Mouse (Mus musculus) liver, embryonic 14.5 days (tissue): ENCODE measurements around the gene Sbk1.

ENCODE experiments used
- CTCF ChIP-seq: IDR thresholded peaks from 2 replicates; pipeline ENCODE4 v1.5.1; 2016; ENCODE audit warnings: antibody characterized with exemption, low read depth, control low read depth
- EP300 ChIP-seq: IDR thresholded peaks from 2 replicates; pipeline ENCODE4 v1.6.1; 2016; ENCODE audit warnings: antibody characterized with exemption, low read depth

DNA sequence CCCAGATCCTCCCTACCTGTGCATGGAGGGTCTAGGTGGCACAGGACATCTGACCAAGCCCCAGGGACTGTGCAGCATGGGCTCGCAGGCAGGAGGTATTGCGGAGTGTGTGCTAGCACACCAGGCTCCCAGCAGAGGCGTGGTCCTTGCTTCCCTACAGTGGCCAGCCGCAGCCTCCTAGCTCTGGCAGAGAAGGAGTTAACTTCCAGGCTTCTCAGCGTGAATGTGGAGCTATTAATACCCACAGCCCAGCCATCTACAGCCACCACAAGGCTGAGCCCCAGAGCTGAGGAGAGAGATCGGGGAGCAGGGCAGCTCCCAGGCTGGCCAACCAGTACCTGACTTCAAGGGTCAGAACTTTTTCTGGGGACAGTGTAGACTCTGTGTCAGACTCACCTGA, 24.3 kb upstream of the Sbk1 start:
- TF ChIP-seq CTCF (no peak), EP300 (no peak)
